Mouse (Mus musculus): ENCODE measurements at regions not wholly inside any gene's neighbourhood (a gene's known extent, or its start where the extent isn't known, plus 50 kb on each side); places are given as distances from the start of the nearest gene placed in this dataset.

DNA sequence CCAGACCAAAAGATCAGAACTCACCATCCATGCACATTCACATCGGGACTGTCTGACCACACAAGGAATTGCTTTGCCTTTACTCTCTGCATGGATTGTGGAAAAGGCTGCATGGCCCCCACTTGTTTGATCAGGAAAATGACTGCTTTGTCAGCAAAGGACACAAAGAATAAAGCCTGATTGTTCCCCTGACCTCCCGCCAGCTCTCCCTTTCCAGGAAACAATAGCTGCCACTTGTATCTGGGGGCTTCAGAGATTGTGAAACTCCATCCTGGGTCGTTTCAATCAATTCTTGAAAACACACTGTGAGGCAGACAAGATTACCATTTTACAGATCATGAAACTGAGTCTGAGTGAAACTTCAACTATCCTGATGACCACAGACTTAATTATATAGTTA lies 70.7 kb downstream of the Zic3 start:
- no peak for DNase-seq

- DNase-seq, result no peak
Measured at GRCm38 (mm10) chrX:58117761-58118426, 95.4 kb downstream of the Zic3 start.

- DNase-seq, result peak; percentile 10 to 15
Measured at GRCm38 (mm10) chrX:58155371-58156124, 133.0 kb downstream of the Zic3 start.

GRCm38 (mm10) chrX:58157361-58157760 lies 134.9 kb downstream of the Zic3 start:
- DNase-seq, result no peak

DNA sequence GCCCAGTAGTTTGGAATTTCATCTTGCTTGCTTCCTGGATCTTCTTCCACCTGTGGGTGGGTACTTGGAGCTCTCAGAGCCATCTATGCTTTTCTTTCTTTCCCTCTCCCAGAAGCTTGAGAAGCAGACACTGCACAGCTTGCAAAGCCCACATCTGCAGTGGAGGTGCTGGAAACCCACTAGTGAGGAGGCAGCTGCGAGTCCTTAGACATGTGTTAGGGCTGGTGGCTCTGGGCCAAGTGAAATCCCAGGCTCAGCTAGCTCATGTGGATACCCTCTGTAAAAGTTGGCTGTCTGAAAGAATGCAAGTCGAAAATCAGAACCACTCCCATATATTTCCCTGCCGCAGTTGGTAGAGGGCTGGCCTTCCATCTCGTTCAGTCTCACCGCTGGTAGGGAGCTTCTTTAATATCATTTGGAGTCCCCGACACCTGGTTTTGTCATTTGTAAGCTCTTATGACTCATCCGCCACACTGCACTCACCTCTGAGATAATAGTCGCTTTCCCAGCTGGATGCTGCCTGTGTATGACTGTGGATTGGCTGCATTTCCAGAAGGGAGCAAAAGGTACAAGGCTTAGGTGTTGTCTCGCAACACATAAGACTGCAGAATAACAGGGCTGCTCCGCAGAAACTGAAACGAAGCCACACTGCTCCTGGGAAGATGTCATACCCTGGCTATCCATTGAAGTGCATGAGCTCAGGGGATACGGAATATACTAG lies 143.8 kb downstream of the Zic3 start:
- no peak for DNase-seq

GRCm38 (mm10) chrX:58174326-58174725 lies 151.8 kb downstream of the Zic3 start:
- no peak for DNase-seq
